Mouse (Mus musculus) neural tube, embryonic 13.5 days (tissue): ENCODE measurements around the gene Oca2. TPM values are rescaled to one million over a fixed set of nuclear protein-coding genes. Genes with fewer than 3 reads are reported as not detected.

Source experiments
- ATAC-seq: fragments of 200-750 bp; cut with Nextera tagmentation; 2 replicates; pipeline ENCODE4 v1.8.0; 2017; ENCODE audit warnings: low read depth, mild to moderate bottlenecking, moderate TSS enrichment, moderate library complexity
- H3K27ac ChIP-seq: fragments of 300-500 bp; sonication (generic); replicated peaks from 2 replicates; pipeline ENCODE4 v1.5.1; 2015; ENCODE audit warnings: moderate library complexity, mild to moderate bottlenecking, inconsistent platforms
- H3K27me3 ChIP-seq: fragments of 300-500 bp; sonication (generic); 2 replicates; pipeline ENCODE4 v1.6.1; 2015; ENCODE audit warnings: mild to moderate bottlenecking, inconsistent platforms
- H3K36me3 ChIP-seq: fragments of 300-500 bp; sonication (generic); 2 replicates; pipeline ENCODE4 v1.6.1; 2015; ENCODE audit warnings: mild to moderate bottlenecking, inconsistent platforms
- H3K4me1 ChIP-seq: fragments of 300-500 bp; sonication (generic); replicated peaks from 2 replicates; pipeline ENCODE4 v1.6.1; 2015; ENCODE audit warnings: inconsistent platforms
- H3K4me2 ChIP-seq: fragments of 300-500 bp; sonication (generic); 2 replicates; pipeline ENCODE4 v1.6.1; 2015; ENCODE audit warnings: inconsistent platforms, mild to moderate bottlenecking, moderate library complexity
- H3K4me3 ChIP-seq: fragments of 300-500 bp; sonication (generic); 2 replicates; pipeline ENCODE4 v1.5.1; 2015; ENCODE audit warnings: mild to moderate bottlenecking, inconsistent platforms
- H3K9ac ChIP-seq: fragments of 300-500 bp; sonication (generic); 2 replicates; pipeline ENCODE4 v1.6.1; 2015; ENCODE audit warnings: moderate library complexity, mild to moderate bottlenecking, inconsistent platforms
- H3K9me3 ChIP-seq: fragments of 300-500 bp; sonication (generic); 2 replicates; pipeline ENCODE4 v1.6.1; 2016; ENCODE audit warnings: inconsistent platforms
- WGBS: fragments of 180-500 bp; shearing (Covaris S2); methylation state at CpG from one replicate; pipeline ENCODE4 v1.1.7; 2015; 5-methylcytosine and 5-hydroxymethylcytosine counted together
- polyA plus RNA-seq: library from polyadenylated mRNA; unstranded; fragments of >200 nt; fragmentation: Nextera tagmentation; extraction: Ambion mirVana; gene quantifications from 2 replicates; pipeline ENCODE4 v1.2.1, GENCODE M21; 2015

Oca2 gene
- polyA plus RNA-seq, 1 experiment from 2014 or later = 0.28 TPM

DNA sequence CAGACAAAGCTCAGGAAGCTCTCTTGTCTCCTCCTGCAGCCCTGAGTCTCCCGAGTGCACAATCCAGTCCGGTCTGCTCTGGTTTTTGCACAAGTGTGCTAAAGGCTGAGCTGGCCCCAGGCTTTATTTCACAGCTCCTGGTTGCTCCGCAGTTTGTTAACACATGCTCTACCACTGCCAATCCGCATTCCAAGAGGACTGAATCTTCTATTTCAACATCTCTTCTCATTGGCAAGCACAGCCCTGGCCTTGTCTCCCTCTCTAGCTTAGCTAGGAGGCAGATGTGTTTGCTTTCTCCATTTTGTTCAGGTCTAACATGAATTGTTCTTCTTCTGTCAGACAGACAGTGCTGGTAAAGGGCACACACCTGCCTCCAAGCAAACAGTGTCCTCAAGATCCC lies 309.7 kb downstream of the Oca2 start:
- 76% methylated on average over 4 of the region's 4 CpGs for WGBS
- Histone ChIP-seq H3K9me3 (no peaks in the 10 kb centered on the region), H3K27me3 (no peaks in the 10 kb centered on the region), H3K4me2 (no peak overlapping the region), H3K27ac (no peak overlapping the region), H3K4me3 (no peak overlapping the region), H3K9ac (no peak overlapping the region), H3K36me3 (no peaks in the 10 kb centered on the region), H3K4me1 (no peaks in the 10 kb centered on the region)
- ATAC-seq = no peak

DNA sequence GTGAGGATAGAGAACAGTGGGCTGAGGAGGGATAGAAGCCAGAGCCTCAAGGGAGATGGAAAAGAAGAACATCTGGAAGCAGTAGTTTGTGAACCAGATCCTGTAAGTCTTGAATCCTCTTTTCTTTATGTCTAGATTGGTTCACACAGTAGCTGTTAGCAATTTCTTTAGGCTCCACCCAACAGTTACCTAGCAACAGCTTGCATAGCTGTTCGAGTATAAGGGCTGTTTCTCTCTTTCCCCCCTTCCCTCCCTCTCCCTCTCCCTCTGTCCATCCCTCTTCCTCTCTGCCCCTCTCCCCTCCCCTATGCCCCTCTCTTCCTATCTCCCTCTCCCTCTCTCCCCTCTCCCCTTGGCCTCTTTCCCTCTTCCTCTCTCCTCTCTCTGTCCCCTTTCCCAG lies 312.2 kb downstream of the Oca2 start:
- Histone ChIP-seq H3K4me3 (no peak overlapping the region), H3K4me2 (no peak overlapping the region), H3K4me1 (no peaks in the 10 kb centered on the region), H3K27me3 (no peaks in the 10 kb centered on the region), H3K27ac (no peak overlapping the region), H3K9ac (no peak overlapping the region), H3K36me3 (no peaks in the 10 kb centered on the region), H3K9me3 (no peaks in the 10 kb centered on the region)
- ATAC-seq = no peak
- 6% methylated on average over 1 of the region's 1 CpGs for WGBS

Other genes with a start within 250 kb of the Oca2 start
- gene Nipa1, start 219.8 kb upstream of the Oca2 start, polyA plus RNA-seq = 23.4 and 25.9 TPM in 2 replicates
- gene Herc2, start 189.6 kb upstream of the Oca2 start, polyA plus RNA-seq = 41.3 and 48.2 TPM in 2 replicates